Mouse (Mus musculus) ES-E14 (cell line): ENCODE measurements at regions not wholly inside any gene's neighbourhood (a gene's known extent, or its start where the extent isn't known, plus 50 kb on each side); places are given as distances from the start of the nearest gene placed in this dataset.

Experiments used
- DNase-seq: peaks from one replicate; pipeline ENCODE4 v3.0.0-alpha.2; 2013; ENCODE audit warnings: low read depth, low spot score
- H3K27ac ChIP-seq: 2 replicates; pipeline ENCODE4 v1.5.1; 2012; ENCODE audit warnings: low read depth, mild to moderate bottlenecking, low read length, moderate library complexity, mixed read lengths; ENCODE audit not compliant: poor library complexity, insufficient read depth, severe bottlenecking
- H3K36me3 ChIP-seq: 2 replicates; pipeline ENCODE4 v1.6.1; 2012; ENCODE audit warnings: mild to moderate bottlenecking, low read length, moderate library complexity, mixed read lengths; ENCODE audit not compliant: control insufficient read depth, poor library complexity, insufficient read depth, severe bottlenecking
- H3K4me1 ChIP-seq, 2 experiments: fragments of 150-350 bp in 1 of 2; sonication (generic) in 1 of 2; 2 replicates each; pipeline ENCODE4 v1.6.1; 2012; ENCODE audit warnings: low read length in 2 of 2, mild to moderate bottlenecking in 1 of 2, mixed read lengths in 1 of 2; ENCODE audit not compliant: control insufficient read depth in 2 of 2, insufficient read depth in 2 of 2, poor library complexity in 1 of 2
- H3K4me3 ChIP-seq, 2 experiments: fragments of 150-350 bp in 1 of 2; sonication (generic) in 1 of 2; 2 replicates each; pipeline ENCODE4 v1.5.1; 2012; ENCODE audit warnings: low read length in 2 of 2, low read depth in 1 of 2, mild to moderate bottlenecking in 1 of 2, mixed read lengths in 1 of 2; ENCODE audit not compliant: insufficient read depth in 1 of 2, poor library complexity in 1 of 2, severe bottlenecking in 1 of 2
- H3K9ac ChIP-seq: 2 replicates; pipeline ENCODE4 v1.6.1; 2012; ENCODE audit warnings: low read depth, mild to moderate bottlenecking, low read length, mixed read lengths; ENCODE audit not compliant: poor library complexity, insufficient read depth, severe bottlenecking
- H3K9me3 ChIP-seq: fragments of 150-350 bp; sonication (generic); 2 replicates; pipeline ENCODE4 v1.6.1; 2012; ENCODE audit warnings: low read depth, mild to moderate bottlenecking, low read length; ENCODE audit not compliant: control insufficient read depth, insufficient read depth
- CHD2 ChIP-seq: IDR thresholded peaks from 2 replicates; pipeline ENCODE4 v1.6.1; 2014; ENCODE audit warnings: mild to moderate bottlenecking, low read depth, low read length, inconsistent platforms
- HCFC1 ChIP-seq: IDR thresholded peaks from 2 replicates; pipeline ENCODE4 v1.6.1; 2012; ENCODE audit warnings: low read length, inconsistent platforms, borderline replicate concordance; ENCODE audit not compliant: insufficient read depth
- MAFK ChIP-seq: IDR thresholded peaks from 2 replicates; pipeline ENCODE4 v1.6.1; 2014; ENCODE audit warnings: mild to moderate bottlenecking, low read depth, low read length, inconsistent platforms; ENCODE audit not compliant: insufficient read depth
- ZC3H11A ChIP-seq: IDR thresholded peaks from 2 replicates; pipeline ENCODE4 v1.6.1; 2012; ENCODE audit warnings: low read depth, mild to moderate bottlenecking, inconsistent platforms, low read length, borderline replicate concordance
- ZNF384 ChIP-seq: IDR thresholded peaks from 2 replicates; pipeline ENCODE4 v1.6.1; 2012; ENCODE audit warnings: low read depth, low read length, inconsistent platforms
- in situ Hi-C, 2 experiments: fragments of 600-800 bp; cut with MboI; formaldehyde crosslinking; loops; one replicate each; pipeline ENCODE4 v1.15.1; 2025; ENCODE audit warnings: low sequenced_read_pairs in 2 of 2, inconsistent platforms in 1 of 2; ENCODE audit not compliant: unreplicated experiment in 2 of 2

DNA sequence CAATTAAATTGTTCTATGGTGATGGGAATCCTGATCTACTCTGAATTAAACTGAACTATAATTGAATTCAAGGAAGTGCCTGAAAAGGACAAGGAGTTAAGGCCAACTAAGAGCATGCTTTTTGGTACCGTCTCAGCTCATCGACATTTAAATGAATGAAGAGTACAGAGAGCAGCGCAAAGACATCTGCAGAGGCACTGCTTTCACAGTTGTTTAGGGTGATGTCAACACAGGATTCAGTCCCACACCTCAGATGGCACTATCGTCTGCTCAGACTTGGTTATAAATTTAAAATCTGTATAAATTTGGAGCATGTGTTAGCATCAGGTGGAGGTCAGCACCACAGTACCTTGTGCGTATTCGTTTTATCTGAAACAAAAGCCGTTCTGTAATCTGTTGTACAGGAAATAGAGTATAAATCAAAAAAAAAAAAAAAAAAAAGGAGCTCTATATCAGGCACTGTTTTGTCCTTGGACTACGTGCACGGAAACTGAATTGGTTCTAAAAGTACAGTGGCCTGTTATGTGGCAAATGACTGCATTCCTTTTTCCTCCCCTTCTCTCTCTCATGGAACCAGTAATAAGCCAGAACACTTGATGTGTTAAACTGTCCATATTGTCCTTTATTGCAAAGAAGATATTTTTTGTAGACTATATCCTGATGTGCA lies 187.8 kb downstream of the Wdr20rt start:
- in situ Hi-C loops = no loop called here
- H3K9ac ChIP-seq = no peak overlapping the region

DNA sequence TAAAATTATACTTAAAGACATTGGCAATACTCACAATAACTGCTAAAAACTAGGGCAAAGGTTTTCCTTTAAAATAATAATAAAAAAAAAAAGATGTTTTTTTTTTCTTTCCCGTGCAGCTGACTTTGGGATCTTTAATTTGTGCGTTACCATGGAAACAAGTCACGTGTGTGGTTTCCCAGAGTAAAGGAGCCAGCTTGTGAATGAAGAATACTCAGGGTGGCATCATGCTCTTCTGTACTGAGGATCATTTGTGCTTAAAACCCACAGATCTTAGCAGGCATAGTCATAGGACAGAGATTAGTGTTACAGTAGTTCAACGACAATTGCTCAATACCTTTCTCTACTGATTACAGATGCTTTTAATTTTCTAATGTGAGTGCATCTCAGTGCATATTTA lies 189.1 kb downstream of the Wdr20rt start:
- H3K4me1 ChIP-seq = no peaks in the 10 kb centered on the region
- H3K27ac ChIP-seq = no peak overlapping the region
- DNase-seq = no peak
- no peaks in the 10 kb centered on the region for H3K9me3 ChIP-seq
- H3K36me3 ChIP-seq = no peaks in the 10 kb centered on the region
- no peak overlapping the region for H3K4me3 ChIP-seq
- H3K9ac ChIP-seq = no peak overlapping the region
- in situ Hi-C loops = no loop called here
- TF ChIP-seq HCFC1 = no peak
- TF ChIP-seq CHD2 = no peak
- no peak for TF ChIP-seq ZC3H11A
- no peak for TF ChIP-seq MAFK
- TF ChIP-seq ZNF384 = no peak

More for the DNA sequence above, 187.8 kb downstream of the Wdr20rt start:
- DNase-seq = no peak
- no peak overlapping the region for H3K4me3 ChIP-seq
- no peak overlapping the region for H3K27ac ChIP-seq
- H3K9me3 ChIP-seq = no peaks in the 10 kb centered on the region
- H3K4me1 ChIP-seq = no peaks in the 10 kb centered on the region
- TF ChIP-seq MAFK (no peak), HCFC1 (no peak), ZNF384 (no peak)
- no peaks in the 10 kb centered on the region for H3K36me3 ChIP-seq

DNA sequence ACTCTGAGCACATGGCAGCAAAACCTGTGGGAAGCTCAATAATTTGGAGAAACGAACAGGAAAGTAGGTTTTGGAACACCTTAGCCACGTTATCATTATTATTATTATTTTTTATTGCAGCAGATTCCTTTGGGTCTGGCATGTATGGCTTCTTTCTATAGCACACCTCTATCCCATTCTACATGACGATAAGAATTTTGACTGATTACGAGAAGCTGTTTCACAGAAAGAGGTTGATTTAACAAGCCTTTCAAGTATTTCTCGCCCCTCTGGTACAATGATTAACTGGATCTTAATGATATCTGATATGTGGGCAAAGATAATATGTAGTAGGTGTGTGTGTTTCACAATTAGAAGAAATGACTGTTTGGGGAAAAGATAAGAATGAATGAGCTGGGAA lies 191.6 kb downstream of the Wdr20rt start:
- Histone ChIP-seq H3K9ac (no peak overlapping the region), H3K27ac (no peak overlapping the region), H3K4me1 (no peaks in the 10 kb centered on the region), H3K9me3 (no peaks in the 10 kb centered on the region), H3K4me3 (no peak overlapping the region), H3K36me3 (no peaks in the 10 kb centered on the region)
- TF ChIP-seq HCFC1 (no peak), CHD2 (no peak), ZC3H11A (no peak), MAFK (no peak), ZNF384 (no peak)
- DNase-seq = no peak
- in situ Hi-C loops = no loop called here

DNA sequence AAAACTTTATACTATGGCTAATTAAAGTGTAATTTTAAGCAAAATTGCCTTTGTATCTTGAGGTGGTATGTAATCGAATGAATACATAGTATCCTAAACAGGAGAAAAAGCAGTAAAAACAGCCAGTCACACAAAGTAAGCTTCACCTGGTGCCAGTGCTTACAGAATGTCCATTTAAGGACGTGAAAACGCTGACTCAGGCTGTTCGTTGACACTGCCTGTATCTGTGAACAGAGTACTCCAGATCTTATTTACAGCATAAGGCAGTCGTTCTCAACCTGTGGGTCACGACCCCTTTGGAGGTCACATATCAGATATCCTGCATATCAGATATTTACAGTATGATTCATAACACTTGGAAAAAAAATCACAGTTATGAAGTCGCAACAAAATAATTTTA lies 194.8 kb downstream of the Wdr20rt start:
- Histone ChIP-seq H3K36me3 (no peaks in the 10 kb centered on the region), H3K27ac (no peak overlapping the region), H3K9ac (no peak overlapping the region), H3K4me3 (no peak overlapping the region), H3K9me3 (no peaks in the 10 kb centered on the region), H3K4me1 (no peaks in the 10 kb centered on the region)
- no peak for DNase-seq
- TF ChIP-seq MAFK = peak; percentile 76
- peak; percentile 31; the same call in 1 of the 2 replicates for TF ChIP-seq CHD2
- no peak for TF ChIP-seq ZC3H11A
- in situ Hi-C loops = no loop called here

DNA sequence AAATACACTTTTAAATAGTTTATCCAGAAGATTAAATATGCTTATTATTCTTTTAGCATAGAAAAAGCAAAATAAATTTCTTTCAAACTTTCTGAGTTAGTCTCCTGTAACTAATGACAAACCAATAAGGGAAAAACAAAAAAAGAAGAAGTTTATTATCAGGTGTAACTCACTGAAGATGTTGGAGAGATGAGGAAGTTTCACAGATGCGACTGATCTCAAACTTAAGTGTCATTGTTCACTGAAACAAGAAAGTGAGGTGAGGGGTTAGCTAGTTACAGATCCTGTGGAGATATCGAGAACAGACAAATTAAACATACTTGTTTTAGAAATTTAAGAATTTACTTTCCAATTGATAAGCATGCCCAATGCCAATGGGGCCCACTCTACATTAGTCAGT lies 199.2 kb downstream of the Wdr20rt start:
- in situ Hi-C loops = no loop called here
- DNase-seq = no peak
- Histone ChIP-seq H3K4me3 (no peak overlapping the region), H3K9ac (no peak overlapping the region), H3K27ac (no peak overlapping the region), H3K36me3 (no peaks in the 10 kb centered on the region), H3K4me1 (0 out of 4 replicates have a peak, but pooled peaks cover 2 to 3% of the 10 kb centered on the region in 2 experiments), H3K9me3 (no peaks in the 10 kb centered on the region)
- no peak for TF ChIP-seq ZNF384
- TF ChIP-seq HCFC1 = no peak
- no peak for TF ChIP-seq CHD2
- TF ChIP-seq ZC3H11A = no peak
- no peak for TF ChIP-seq MAFK
